Mouse (Mus musculus) forebrain, embryonic 14.5 days (tissue): ENCODE results near the gene Gm21830. TPM values are rescaled to one million over a fixed set of nuclear protein-coding genes. Genes with fewer than 3 reads are reported as not detected.
"Not testable (repeated sequence)": the region's sequence is repeated elsewhere in the genome, so short reads cannot be mapped to it uniquely, and the experiment has no call there.

Experiments
- ATAC-seq: fragments of 200-750 bp; cut with Nextera tagmentation; 2 replicates; pipeline ENCODE4 v1.8.0; 2017; ENCODE audit warnings: mild to moderate bottlenecking, moderate library complexity
- DNase-seq: peaks from one replicate; pipeline ENCODE4 v3.0.0-alpha.2; 2015; ENCODE audit warnings: low spot score
- H3K27ac ChIP-seq: fragments of 300-500 bp; sonication (generic); 2 replicates; pipeline ENCODE4 v1.5.1; 2014; ENCODE audit warnings: low read depth, mild to moderate bottlenecking, control low read depth, low read length, moderate library complexity
- H3K27me3 ChIP-seq: fragments of 300-500 bp; sonication (generic); replicated peaks from 2 replicates; pipeline ENCODE4 v1.6.1; 2014; ENCODE audit warnings: low read length, control low read depth, mixed read lengths; ENCODE audit not compliant: control insufficient read depth, insufficient read depth
- H3K36me3 ChIP-seq: fragments of 300-500 bp; sonication (generic); 2 replicates; pipeline ENCODE4 v1.6.1; 2014; ENCODE audit warnings: low read length, control low read depth; ENCODE audit not compliant: control insufficient read depth, insufficient read depth
- H3K4me1 ChIP-seq: fragments of 300-500 bp; sonication (generic); 2 replicates; pipeline ENCODE4 v1.6.1; 2014; ENCODE audit warnings: antibody characterized with exemption, low read length, control low read depth; ENCODE audit not compliant: control insufficient read depth, insufficient read depth
- H3K4me2 ChIP-seq: fragments of 300-500 bp; sonication (generic); 2 replicates; pipeline ENCODE4 v1.6.1; 2014; ENCODE audit warnings: mild to moderate bottlenecking, control low read depth, low read length
- H3K4me3 ChIP-seq: fragments of 300-500 bp; sonication (generic); 2 replicates; pipeline ENCODE4 v1.5.1; 2014; ENCODE audit warnings: low read depth, low read length, control low read depth
- H3K9ac ChIP-seq: fragments of 300-500 bp; sonication (generic); 2 replicates; pipeline ENCODE4 v1.6.1; 2014; ENCODE audit warnings: mild to moderate bottlenecking, low read length, control low read depth, moderate library complexity
- H3K9me3 ChIP-seq: fragments of 300-500 bp; sonication (generic); replicated peaks from 2 replicates; pipeline ENCODE4 v1.6.1; 2016; ENCODE audit warnings: low read length, control low read depth, mixed read lengths; ENCODE audit not compliant: control insufficient read depth
- WGBS: fragments of 180-500 bp; shearing (Covaris S2); extraction: QIAGEN DNeasy Blood & Tissue Kit; methylation state at CpG from one replicate; pipeline ENCODE4 v1.1.7; 2014; 5-methylcytosine and 5-hydroxymethylcytosine counted together
- polyA plus RNA-seq: library from polyadenylated mRNA; unstranded; fragments of >200 nt; fragmentation: Nextera tagmentation; extraction: Ambion mirVana; gene quantifications from 2 replicates; pipeline ENCODE4 v1.2.1, GENCODE M21; 2014

The Gm21830 gene
- polyA plus RNA-seq = not detected in 2 replicates

DNA sequence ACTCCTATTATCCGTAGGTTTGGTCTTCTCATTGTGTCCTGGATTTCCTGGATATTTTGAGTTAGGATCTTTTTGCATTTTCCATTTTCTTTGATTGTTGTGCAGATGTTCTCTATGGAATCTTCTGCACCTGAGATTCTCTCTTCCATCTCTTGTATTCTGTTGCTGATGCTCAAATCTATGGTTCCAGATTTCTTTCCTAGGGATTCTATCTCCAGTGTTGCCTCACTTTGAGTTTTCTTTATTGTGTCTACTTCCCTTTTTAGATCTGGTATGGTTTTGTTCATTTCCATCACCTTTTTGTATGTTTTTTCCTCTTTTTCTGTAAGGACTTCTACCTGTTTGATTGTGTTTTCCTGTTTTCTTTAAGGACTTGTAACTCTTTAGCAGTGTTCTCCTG is at the start of gene Gm21830:
Gene Gm21830 (plus strand): TSS at position 301 of the 400 bp plus-strand sequence.
- not testable (repeated sequence) for H3K36me3 ChIP-seq, ATAC-seq, H3K4me2 ChIP-seq, H3K9ac ChIP-seq, H3K9me3 ChIP-seq, H3K27me3 ChIP-seq, H3K4me1 ChIP-seq, H3K27ac ChIP-seq, H3K4me3 ChIP-seq, DNase-seq
- WGBS = no CpG with 5 or more reads among the region's 1 CpGs

DNA sequence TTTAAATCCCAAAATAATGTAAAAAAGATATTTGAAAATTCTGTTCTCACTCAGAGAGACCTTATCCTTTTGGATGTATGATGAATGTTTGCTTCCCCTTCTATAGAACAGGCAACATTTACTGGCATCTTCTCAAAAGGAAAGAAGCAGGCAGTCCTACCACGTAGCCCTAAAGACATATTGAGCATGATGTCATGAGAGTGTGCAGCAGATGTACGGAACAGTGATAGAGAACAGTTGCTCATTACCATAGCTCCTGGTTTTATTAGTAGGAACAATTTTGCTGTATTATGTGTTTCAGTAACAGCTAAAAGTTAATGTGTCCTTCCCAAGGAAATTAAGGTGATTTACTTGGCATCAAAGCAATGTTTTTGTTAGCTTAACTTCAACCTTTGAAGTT is 49.0 kb upstream of the Gm21830 start:
- Histone ChIP-seq H3K4me2 (no peak overlapping the region), H3K9me3 (no peaks in the 10 kb centered on the region), H3K27ac (no peak overlapping the region), H3K27me3 (no peaks in the 10 kb centered on the region), H3K4me1 (no peaks in the 10 kb centered on the region), H3K36me3 (no peaks in the 10 kb centered on the region), H3K9ac (no peak overlapping the region), H3K4me3 (no peak overlapping the region)
- DNase-seq = no peak
- 75% methylated on average over 2 of the region's 2 CpGs for WGBS
- ATAC-seq = no peak

- H3K36me3 ChIP-seq = no peaks in the 10 kb centered on the region
- H3K4me1 ChIP-seq = no peaks in the 10 kb centered on the region
- H3K27me3 ChIP-seq = no peaks in the 10 kb centered on the region
- no peaks in the 10 kb centered on the region for H3K9me3 ChIP-seq
- H3K4me3 ChIP-seq = no peak overlapping the region
- ATAC-seq = no peak
- 77% methylated on average over 3 of the region's 3 CpGs for WGBS
- H3K9ac ChIP-seq = no peak overlapping the region
- H3K27ac ChIP-seq = no peak overlapping the region
- H3K4me2 ChIP-seq = no peak overlapping the region
- DNase-seq = peak; percentile 10
Measured at GRCm38 (mm10) chr2:67378504-67378903, 35.0 kb upstream of the Gm21830 start.

DNA sequence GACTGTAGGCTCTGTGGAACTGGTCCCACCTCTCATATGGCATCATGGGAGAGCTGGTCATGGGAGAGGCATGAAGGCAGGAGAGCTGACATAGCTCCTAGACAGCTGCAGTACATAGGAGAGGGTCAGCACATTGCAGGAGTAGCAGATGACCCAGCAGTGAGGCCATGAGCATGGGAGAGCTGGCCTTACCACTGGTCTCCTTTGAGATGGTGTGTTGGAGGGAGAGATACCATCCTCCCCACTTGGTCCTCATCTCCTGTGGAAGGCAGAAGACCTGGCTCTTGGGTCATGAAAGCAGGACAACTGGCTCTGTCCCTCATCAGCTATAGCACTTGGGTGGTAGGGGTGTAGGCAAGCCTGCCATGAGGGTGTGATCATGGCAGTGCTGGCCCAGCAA is 7.3 kb downstream of the Gm21830 start:
- Histone ChIP-seq H3K9me3 (no peaks in the 10 kb centered on the region), H3K4me3 (no peak overlapping the region), H3K27me3 (no peaks in the 10 kb centered on the region), H3K4me1 (no peaks in the 10 kb centered on the region), H3K36me3 (no peaks in the 10 kb centered on the region), H3K27ac (no peak overlapping the region), H3K9ac (no peak overlapping the region), H3K4me2 (no peak overlapping the region)
- ATAC-seq (no peak), DNase-seq (no peak)

DNA sequence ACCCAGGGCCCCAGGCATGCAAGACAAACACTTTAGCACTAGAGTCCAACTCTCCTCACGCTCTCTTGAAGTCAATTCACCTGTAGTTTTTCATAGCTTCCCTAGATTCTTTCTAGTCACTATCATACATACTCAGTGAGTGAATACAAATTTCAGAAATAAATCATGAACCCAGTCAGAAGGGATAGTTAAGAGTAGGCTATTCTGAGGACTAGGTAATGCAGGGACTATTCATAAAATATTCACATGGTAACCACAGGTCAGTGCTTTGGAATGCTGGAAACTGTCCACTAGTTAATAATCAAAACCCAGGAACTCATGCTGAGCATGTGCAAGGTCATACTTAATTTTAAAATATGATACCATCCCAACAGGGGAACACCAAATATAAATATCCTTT is 9.3 kb downstream of the Gm21830 start:
- Histone ChIP-seq H3K9ac (no peak overlapping the region), H3K4me2 (no peak overlapping the region), H3K9me3 (no peaks in the 10 kb centered on the region), H3K27ac (no peak overlapping the region), H3K27me3 (no peaks in the 10 kb centered on the region), H3K36me3 (no peaks in the 10 kb centered on the region), H3K4me1 (no peaks in the 10 kb centered on the region), H3K4me3 (no peak overlapping the region)
- DNase-seq = no peak
- ATAC-seq = no peak
- 93% methylated on average over 1 of the region's 1 CpGs for WGBS

DNA sequence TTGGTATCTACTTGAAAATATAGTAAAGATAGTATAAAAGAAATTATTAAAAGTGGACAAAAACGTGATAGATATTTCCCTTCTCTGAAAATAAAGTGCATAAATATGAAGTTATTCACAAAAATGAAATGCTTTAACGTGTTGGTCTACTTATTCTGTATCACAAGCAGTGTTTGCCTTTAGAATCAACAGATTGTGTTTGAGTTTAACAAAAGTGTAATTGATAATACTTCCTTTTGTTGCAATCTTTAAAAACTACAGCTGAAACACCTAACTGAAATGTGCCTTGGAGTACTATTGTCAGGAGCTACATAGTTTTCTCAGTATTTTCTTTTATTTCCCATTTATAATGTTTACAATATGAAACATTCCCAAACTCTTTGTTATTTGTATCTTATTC is 19.6 kb downstream of the Gm21830 start, which contains the start of gene Gm26727:
Gene Gm26727 (minus strand): TSS at position 101 of the 400 bp plus-strand sequence.
- Histone ChIP-seq H3K27me3 (no peaks in the 10 kb centered on the region), H3K27ac (no peak within 1 kb of the TSS), H3K36me3 (no peaks in the 10 kb centered on the region), H3K9me3 (no peaks in the 10 kb centered on the region), H3K4me1 (no peaks in the 10 kb centered on the region), H3K4me2 (no peak within 1 kb of the TSS), H3K4me3 (no peak within 1 kb of the TSS), H3K9ac (no peak within 1 kb of the TSS)
- 64% methylated on average over 2 of the region's 2 CpGs for WGBS
- ATAC-seq (no peak), DNase-seq (no peak)

DNA sequence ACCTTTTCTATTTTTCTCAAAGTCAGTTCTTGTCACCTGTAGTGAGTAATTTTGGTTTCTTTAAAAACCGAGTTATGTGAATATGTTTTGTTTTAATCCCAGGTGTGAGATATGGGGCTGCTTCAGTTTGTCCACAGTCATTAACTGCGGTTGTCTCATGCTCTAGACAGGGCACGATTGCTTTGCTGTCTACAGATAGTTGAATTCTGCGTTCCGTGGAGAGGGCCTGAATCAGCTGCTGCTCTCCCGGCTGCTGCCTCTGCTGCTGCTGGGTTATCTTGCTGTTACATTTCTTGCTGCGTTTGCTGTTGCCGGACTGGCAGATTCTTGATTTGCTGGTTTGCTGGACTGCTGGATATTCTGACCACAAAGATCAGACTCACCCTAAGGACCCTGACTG is 24.8 kb downstream of the Gm21830 start:
- H3K4me3 ChIP-seq = no peak overlapping the region
- ATAC-seq (no peak), DNase-seq (no peak)
- H3K27me3 ChIP-seq = no peaks in the 10 kb centered on the region
- H3K27ac ChIP-seq = no peak overlapping the region
- no peaks in the 10 kb centered on the region for H3K4me1 ChIP-seq
- WGBS = 95% methylated on average over 8 of the region's 8 CpGs
- no peak overlapping the region for H3K9ac ChIP-seq
- no peaks in the 10 kb centered on the region for H3K9me3 ChIP-seq
- H3K36me3 ChIP-seq = no peaks in the 10 kb centered on the region
- H3K4me2 ChIP-seq = no peak overlapping the region

DNA sequence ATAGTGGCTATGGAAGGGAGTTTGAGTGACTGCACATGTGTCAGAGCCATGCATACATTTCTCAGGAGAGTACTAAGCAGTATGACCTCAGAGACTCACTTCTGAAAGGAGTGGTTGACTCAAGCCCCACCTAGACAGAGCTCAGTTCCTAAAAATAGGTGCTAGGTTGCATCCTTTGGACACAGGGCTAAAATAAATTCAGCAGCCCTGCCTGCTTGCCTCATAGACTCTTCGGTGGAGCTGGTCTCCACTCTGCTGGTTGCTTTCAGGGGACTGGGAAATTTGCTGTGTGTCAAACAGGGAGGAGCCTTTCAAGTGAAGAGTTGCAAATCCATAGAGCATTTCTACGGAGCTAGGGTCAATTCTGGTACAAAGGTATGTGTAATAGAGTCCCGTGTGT is 32.3 kb downstream of the Gm21830 start, which contains the start of gene Xirp2:
Gene Xirp2 (plus strand): TSS at position 223 of the 400 bp plus-strand sequence.
- ATAC-seq (no peak), DNase-seq (no peak)
- Histone ChIP-seq H3K27ac (no peak within 1 kb of the TSS), H3K4me1 (no peaks in the 10 kb centered on the region), H3K9me3 (no peaks in the 10 kb centered on the region), H3K4me3 (no peak within 1 kb of the TSS), H3K27me3 (no peaks in the 10 kb centered on the region), H3K36me3 (no peaks in the 10 kb centered on the region), H3K4me2 (no peak within 1 kb of the TSS), H3K9ac (no peak within 1 kb of the TSS)
- WGBS = 82% methylated on average over 3 of the region's 3 CpGs

DNA sequence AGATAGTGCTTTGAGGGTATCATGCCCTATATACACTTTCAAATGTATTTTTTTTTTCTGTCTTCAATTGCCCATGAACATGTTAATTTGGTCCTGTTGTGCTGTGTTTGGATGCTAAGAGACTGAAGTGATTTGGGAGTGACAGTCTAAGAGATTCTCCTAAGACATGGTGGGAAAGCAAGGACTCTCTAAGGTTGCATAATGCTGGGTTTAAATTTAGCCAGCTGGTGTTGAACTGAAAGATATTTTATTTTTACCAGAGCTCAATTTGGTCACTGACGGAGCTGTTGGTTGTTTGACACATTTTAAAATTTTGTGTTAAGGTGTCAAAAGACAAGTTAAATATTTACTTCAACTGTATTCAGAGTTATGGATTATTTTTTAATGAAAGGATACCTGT is 33.2 kb downstream of the Gm21830 start:
- no peak for ATAC-seq
- Histone ChIP-seq H3K27me3 (no peaks in the 10 kb centered on the region), H3K9me3 (no peaks in the 10 kb centered on the region), H3K36me3 (no peaks in the 10 kb centered on the region), H3K9ac (no peak overlapping the region), H3K4me2 (no peak overlapping the region), H3K4me1 (no peaks in the 10 kb centered on the region), H3K4me3 (no peak overlapping the region), H3K27ac (no peak overlapping the region)
- 85% methylated on average over 1 of the region's 1 CpGs for WGBS
- DNase-seq = no peak
